Mouse (Mus musculus) midbrain, postnatal 0 days (tissue): ENCODE measurements around the gene Ybx1. TPM values are rescaled to one million over a fixed set of nuclear protein-coding genes. Genes with fewer than 3 reads are reported as not detected.

Experiments used
- ATAC-seq: fragments of 200-750 bp; cut with Nextera tagmentation; 2 replicates; pipeline ENCODE4 v1.8.0; 2017; ENCODE audit warnings: moderate number of reproducible peaks, mild to moderate bottlenecking, moderate TSS enrichment, moderate library complexity; ENCODE audit not compliant: low FRiP score
- DNase-seq: peaks from one replicate; pipeline ENCODE4 v3.0.0-alpha.2; 2015; ENCODE audit warnings: low spot score
- H3K27ac ChIP-seq: fragments of 300-500 bp; sonication (generic); 2 replicates; pipeline ENCODE4 v1.5.1; 2014; ENCODE audit warnings: low read depth, mild to moderate bottlenecking, low read length, mixed read lengths
- H3K27me3 ChIP-seq: fragments of 300-500 bp; sonication (generic); 2 replicates; pipeline ENCODE4 v1.6.1; 2014; ENCODE audit warnings: low read length, control low read depth, mixed read lengths; ENCODE audit not compliant: insufficient read depth
- H3K36me3 ChIP-seq: fragments of 300-500 bp; sonication (generic); 2 replicates; pipeline ENCODE4 v1.6.1; 2014; ENCODE audit warnings: low read length, control low read depth, mixed read lengths; ENCODE audit not compliant: insufficient read depth
- H3K4me1 ChIP-seq: fragments of 300-500 bp; sonication (generic); 2 replicates; pipeline ENCODE4 v1.6.1; 2014; ENCODE audit warnings: mild to moderate bottlenecking, control low read depth, antibody characterized with exemption, low read length, mixed read lengths; ENCODE audit not compliant: insufficient read depth
- H3K4me2 ChIP-seq: fragments of 300-500 bp; sonication (generic); 2 replicates; pipeline ENCODE4 v1.6.1; 2014; ENCODE audit warnings: low read depth, mild to moderate bottlenecking, low read length, mixed read lengths; ENCODE audit not compliant: poor library complexity, severe bottlenecking
- H3K4me3 ChIP-seq: fragments of 300-500 bp; sonication (generic); 2 replicates; pipeline ENCODE4 v1.5.1; 2014; ENCODE audit warnings: low read depth, mild to moderate bottlenecking, low read length, moderate library complexity
- H3K9ac ChIP-seq: fragments of 300-500 bp; sonication (generic); replicated peaks from 2 replicates; pipeline ENCODE4 v1.6.1; 2014; ENCODE audit warnings: mild to moderate bottlenecking, low read length, moderate library complexity, mixed read lengths; ENCODE audit not compliant: poor library complexity, severe bottlenecking
- H3K9me3 ChIP-seq: fragments of 300-500 bp; sonication (generic); 2 replicates; pipeline ENCODE4 v1.6.1; 2016; ENCODE audit warnings: low read length, control low read depth
- CTCF ChIP-seq: IDR thresholded peaks from 2 replicates; pipeline ENCODE4 v1.5.1; 2016; ENCODE audit warnings: antibody characterized with exemption, mild to moderate bottlenecking
- WGBS: fragments of 180-500 bp; shearing (Covaris S2); extraction: QIAGEN DNeasy Blood & Tissue Kit; methylation state at CpG from one replicate; pipeline ENCODE4 v1.1.7; 2014; 5-methylcytosine and 5-hydroxymethylcytosine counted together
- polyA plus RNA-seq: library from polyadenylated mRNA; unstranded; fragments of >200 nt; fragmentation: Nextera tagmentation; extraction: Ambion mirVana; gene quantifications from 2 replicates; pipeline ENCODE4 v1.2.1, GENCODE M21; 2015
- total RNA-seq: library from RNA; depleted of rRNA; stranded (reverse); fragments of >200 nt; gene quantifications from 2 replicates; pipeline ENCODE4 v1.2.3, GENCODE M21; 2014

The Ybx1 gene
- total and polyA plus RNA-seq, 2 experiments from 2014 or later: 678 to 1,006 TPM

GRCm38 (mm10) chr4:119320131-119320830, 25.9 kb upstream of the Ybx1 start, which contains the start of gene Ppih:
Gene Ppih, minus strand, starts transcription at chr4:119320546.
- Histone ChIP-seq H3K4me1 (peaks cover 5% of the 10 kb centered on the region), H3K27me3 (no peaks in the 10 kb centered on the region), H3K27ac (peak within 1 kb of the TSS; percentile 88), H3K9ac (peak within 1 kb of the TSS; percentile 61), H3K36me3 (peaks cover 26% of the 10 kb centered on the region), H3K4me3 (peak within 1 kb of the TSS; percentile 65), H3K4me2 (peak within 1 kb of the TSS; percentile 91), H3K9me3 (no peaks in the 10 kb centered on the region)
- peak; percentile 16; the same call in 1 of the 2 replicates for TF ChIP-seq CTCF
- peak; percentile 98 for ATAC-seq
- WGBS: 1% methylated on average over 44 of the region's 44 CpGs
- peak; percentile 96 for DNase-seq

GRCm38 (mm10) chr4:119313756-119314155, 19.4 kb upstream of the Ybx1 start:
- H3K36me3 ChIP-seq: peaks cover 52% of the 10 kb centered on the region
- DNase-seq: no peak

GRCm38 (mm10) chr4:119305418-119305817, 11.0 kb upstream of the Ybx1 start:
- no peak for TF ChIP-seq CTCF
- DNase-seq: no peak
- Histone ChIP-seq H3K9me3 (no peaks in the 10 kb centered on the region), H3K4me3 (no peak overlapping the region), H3K27ac (no peak overlapping the region), H3K4me2 (no peak overlapping the region), H3K4me1 (no peaks in the 10 kb centered on the region), H3K36me3 (peaks cover 12% of the 10 kb centered on the region), H3K27me3 (no peaks in the 10 kb centered on the region), H3K9ac (no peak overlapping the region)
- 61% methylated on average over 5 of the region's 5 CpGs for WGBS
- ATAC-seq: no peak

More at GRCm38 (mm10) chr4:119313756-119314155, 19.4 kb upstream of the Ybx1 start:
- H3K9me3 ChIP-seq: no peaks in the 10 kb centered on the region
- ATAC-seq: no peak
- no peaks in the 10 kb centered on the region for H3K4me1 ChIP-seq
- no peak overlapping the region for H3K27ac ChIP-seq
- no peak overlapping the region for H3K4me3 ChIP-seq
- H3K4me2 ChIP-seq: no peak overlapping the region
- no peak overlapping the region for H3K9ac ChIP-seq
- no peaks in the 10 kb centered on the region for H3K27me3 ChIP-seq
- 97% methylated on average over 1 of the region's 1 CpGs for WGBS
- no peak for TF ChIP-seq CTCF

- Histone ChIP-seq H3K9me3 (no peaks in the 10 kb centered on the region), H3K4me2 (no peak overlapping the region), H3K4me3 (no peak overlapping the region), H3K4me1 (no peaks in the 10 kb centered on the region), H3K27ac (no peak overlapping the region), H3K36me3 (peaks cover 4% of the 10 kb centered on the region), H3K9ac (no peak overlapping the region), H3K27me3 (no peaks in the 10 kb centered on the region)
- DNase-seq: no peak
- ATAC-seq: no peak
- WGBS: 91% methylated on average over 8 of the region's 8 CpGs
- TF ChIP-seq CTCF: no peak
These were observed 8.9 kb upstream of the Ybx1 start for GRCm38 (mm10) chr4:119303291-119303690.

GRCm38 (mm10) chr4:119301777-119302176, 7.4 kb upstream of the Ybx1 start:
- Histone ChIP-seq H3K4me1 (no peaks in the 10 kb centered on the region), H3K9ac (no peak overlapping the region), H3K9me3 (no peaks in the 10 kb centered on the region), H3K27me3 (no peaks in the 10 kb centered on the region), H3K36me3 (no peaks in the 10 kb centered on the region; the same call in 1 of the 2 replicates), H3K27ac (no peak overlapping the region), H3K4me2 (no peak overlapping the region), H3K4me3 (no peak overlapping the region)
- WGBS: 90% methylated on average over 3 of the region's 3 CpGs
- no peak for TF ChIP-seq CTCF
- DNase-seq: no peak
- ATAC-seq: no peak

GRCm38 (mm10) chr4:119300761-119301160, 6.4 kb upstream of the Ybx1 start:
- ATAC-seq: no peak
- Histone ChIP-seq H3K4me3 (no peak overlapping the region), H3K27ac (no peak overlapping the region), H3K27me3 (no peaks in the 10 kb centered on the region), H3K4me2 (no peak overlapping the region), H3K4me1 (no peaks in the 10 kb centered on the region), H3K9ac (no peak overlapping the region), H3K36me3 (no peaks in the 10 kb centered on the region), H3K9me3 (no peaks in the 10 kb centered on the region)
- no peak for DNase-seq
- no peak for TF ChIP-seq CTCF
- WGBS: 93% methylated on average over 3 of the region's 3 CpGs
